Mouse (Mus musculus) heart, postnatal 25 days (tissue): ENCODE measurements around the gene Dynlt1f. TPM values are rescaled to one million over a fixed set of nuclear protein-coding genes. Genes with fewer than 3 reads are reported as not detected.
"Not testable (repeated sequence)": the region's sequence is repeated elsewhere in the genome, so short reads cannot be mapped to it uniquely, and the experiment has no call there.

Experiments used
- DNase-seq: peaks from one replicate; pipeline ENCODE4 v3.0.0; 2022; ENCODE audit warnings: low spot score
- intact Hi-C: fragments of 180-260 bp; cut with DNase I; formaldehyde crosslinking; loops from one replicate; pipeline ENCODE4 v1.15.1; 2025
- total RNA-seq, 2 experiments: library from RNA; stranded (reverse); gene quantifications; 2 replicates each; pipeline ENCODE4 v1.2.3; 2021

Dynlt1f gene
- total RNA-seq = 10 to 100 TPM; 50.6 to 59.2 TPM

- intact Hi-C loops = not testable (repeated sequence)
Measured at GRCm38 (mm10) chr17:6655567-6656281, at the start of gene Dynlt1f. Gene Dynlt1f (minus strand): TSS chr17:6655900.

GRCm38 (mm10) chr17:6703381-6704270 is 47.9 kb upstream of the Dynlt1f start:
- intact Hi-C loops, DNase-seq: not testable (repeated sequence)

More at GRCm38 (mm10) chr17:6655567-6656281, at the start of gene Dynlt1f:
- DNase-seq = peak; percentile 80

DNA sequence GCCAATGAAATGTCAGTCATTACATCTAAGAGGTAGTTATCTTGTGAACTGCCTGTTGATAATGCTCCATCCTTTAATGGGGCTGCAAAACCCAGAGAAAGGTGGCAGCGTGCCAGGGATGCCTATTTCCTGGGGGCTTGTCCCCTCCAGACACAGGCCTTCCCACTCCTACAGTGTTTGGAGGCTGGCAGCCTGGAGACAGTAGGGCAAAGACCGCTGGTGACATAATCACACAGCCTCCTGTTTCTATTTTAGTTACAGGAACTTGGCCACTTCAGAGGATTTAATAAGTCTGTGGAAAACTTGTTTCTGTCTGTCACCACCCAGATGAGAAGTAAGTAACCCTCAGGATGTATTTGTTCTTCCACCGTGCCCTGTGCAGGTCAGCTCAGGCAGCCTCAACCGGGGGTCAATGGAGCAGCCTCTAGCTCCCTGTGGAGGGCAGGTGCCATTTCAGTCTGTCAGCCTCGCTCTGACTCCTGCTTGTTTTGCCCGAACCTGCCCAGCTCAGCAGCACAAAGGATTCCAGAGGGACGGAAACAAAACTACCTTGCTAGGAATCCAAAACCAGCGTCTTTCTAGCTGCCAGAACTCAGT is 47.0 kb upstream of the Dynlt1f start:
- intact Hi-C loops, DNase-seq: not testable (repeated sequence)

DNA sequence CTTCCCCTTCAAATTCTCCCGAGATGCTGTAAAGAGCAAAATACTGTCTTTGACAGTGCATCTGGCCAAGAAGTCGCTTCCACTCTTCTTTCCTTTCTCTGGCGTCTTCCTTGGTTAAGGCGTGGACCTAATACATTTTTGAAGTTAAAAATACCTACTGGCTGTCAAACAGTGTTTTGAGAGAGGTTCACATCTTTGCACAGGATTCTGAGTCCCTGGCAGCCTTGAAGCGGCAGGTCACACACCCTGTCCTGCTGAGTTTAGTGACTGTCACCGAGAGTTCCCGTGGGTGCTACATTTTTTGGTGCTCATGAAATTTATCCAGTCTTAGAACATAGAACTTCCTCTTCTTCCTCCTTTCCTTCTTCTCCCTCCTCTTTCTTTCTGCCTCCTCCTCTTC is 44.4 kb upstream of the Dynlt1f start:
- intact Hi-C loops, DNase-seq: not testable (repeated sequence)

GRCm38 (mm10) chr17:6699502-6699901 is 43.8 kb upstream of the Dynlt1f start:
- DNase-seq, intact Hi-C loops: not testable (repeated sequence)

- intact Hi-C loops, DNase-seq: not testable (repeated sequence)
Measured at GRCm38 (mm10) chr17:6697224-6697775, 41.6 kb upstream of the Dynlt1f start.

DNA sequence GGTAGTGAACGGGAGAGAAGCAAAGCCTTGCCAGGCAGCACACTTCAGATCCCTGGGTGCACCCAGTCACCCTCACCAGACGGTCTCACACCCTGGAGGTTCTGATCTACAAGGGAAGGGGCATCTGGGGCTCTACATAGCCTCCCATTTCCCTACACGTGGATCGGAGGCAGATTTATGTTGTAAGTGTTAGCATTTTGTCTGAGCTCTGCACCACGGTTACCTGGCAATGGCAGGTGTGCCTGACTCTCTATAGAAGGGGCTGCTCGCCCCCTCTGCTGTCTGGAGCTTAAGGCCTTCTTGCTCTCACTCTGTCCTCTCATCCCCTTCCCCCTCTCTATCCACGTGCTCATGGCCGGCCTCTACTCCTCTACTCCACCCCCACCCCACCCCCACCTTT is 40.8 kb upstream of the Dynlt1f start:
- DNase-seq, intact Hi-C loops: not testable (repeated sequence)

DNA sequence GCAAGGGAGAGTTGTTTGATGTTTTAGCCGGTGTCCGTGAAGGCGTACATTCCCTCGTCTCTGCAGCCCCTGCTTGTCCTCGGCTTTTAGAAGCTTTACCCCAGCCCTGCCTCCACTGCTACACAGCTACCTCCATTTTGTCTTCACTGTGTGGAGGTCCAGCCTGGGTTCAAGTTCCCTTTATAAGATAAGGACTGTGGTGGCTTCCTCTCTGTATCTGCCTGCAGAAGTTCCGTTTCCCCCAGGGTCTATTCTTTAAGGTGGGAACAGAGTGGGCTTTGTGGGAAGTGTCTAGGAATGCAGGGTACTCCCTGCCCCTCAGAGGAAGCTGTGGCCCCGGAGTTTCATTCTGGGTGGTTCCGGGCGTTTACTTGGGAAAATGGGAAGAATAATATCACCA is 40.0 kb upstream of the Dynlt1f start:
- DNase-seq, intact Hi-C loops: not testable (repeated sequence)

DNA sequence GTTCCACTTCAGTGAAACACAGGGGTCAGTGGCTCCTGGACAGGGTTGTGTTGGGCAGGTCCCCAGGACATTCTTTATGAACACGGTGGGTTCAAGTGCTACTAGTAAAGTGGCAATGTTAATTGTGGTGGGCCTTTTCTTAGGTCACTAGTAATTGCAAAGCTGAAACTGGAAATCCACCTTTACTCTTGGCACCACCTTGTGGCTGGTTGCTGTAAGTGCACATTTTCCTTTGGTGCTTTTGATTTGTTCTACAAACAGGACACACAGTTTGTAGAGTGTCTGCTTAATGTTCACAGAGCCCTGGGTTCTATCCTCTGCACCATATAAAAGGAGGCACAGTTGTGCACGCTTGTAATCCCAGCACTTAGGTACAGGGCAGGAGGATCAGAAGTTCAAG is 35.9 kb upstream of the Dynlt1f start:
- intact Hi-C loops = not testable (repeated sequence)
- DNase-seq = peak; percentile 54

- DNase-seq, intact Hi-C loops: not testable (repeated sequence)
Measured at GRCm38 (mm10) chr17:6689344-6689743, 33.6 kb upstream of the Dynlt1f start.

- DNase-seq, intact Hi-C loops: not testable (repeated sequence)
Measured at GRCm38 (mm10) chr17:6686299-6686971, 30.7 kb upstream of the Dynlt1f start.

DNA sequence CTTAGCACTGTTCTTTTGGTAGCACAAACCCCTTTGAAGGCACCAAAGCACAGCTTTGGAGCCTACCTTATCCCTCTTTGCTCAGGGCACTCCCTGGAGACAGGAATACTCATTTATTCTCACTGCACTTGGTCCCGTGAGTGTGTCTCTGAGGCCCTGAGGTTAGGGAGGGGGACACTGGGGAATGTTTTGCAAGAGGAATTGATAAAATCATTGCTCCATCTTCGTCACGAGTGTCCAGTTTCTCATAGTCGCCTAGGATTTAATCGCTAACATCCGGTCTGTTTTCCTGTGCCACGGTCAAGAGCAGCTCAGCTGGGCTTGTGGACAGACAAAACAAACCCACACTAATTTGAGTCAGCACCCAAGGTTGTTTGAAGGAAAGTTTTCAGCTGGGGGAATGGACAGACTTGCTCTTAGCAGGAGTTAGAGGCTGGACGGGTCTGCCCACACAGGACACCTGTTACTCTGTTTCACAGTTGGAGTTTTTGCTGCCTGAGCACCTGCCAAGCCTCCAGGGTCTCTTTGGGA is 29.7 kb upstream of the Dynlt1f start:
- DNase-seq, intact Hi-C loops: not testable (repeated sequence)

DNA sequence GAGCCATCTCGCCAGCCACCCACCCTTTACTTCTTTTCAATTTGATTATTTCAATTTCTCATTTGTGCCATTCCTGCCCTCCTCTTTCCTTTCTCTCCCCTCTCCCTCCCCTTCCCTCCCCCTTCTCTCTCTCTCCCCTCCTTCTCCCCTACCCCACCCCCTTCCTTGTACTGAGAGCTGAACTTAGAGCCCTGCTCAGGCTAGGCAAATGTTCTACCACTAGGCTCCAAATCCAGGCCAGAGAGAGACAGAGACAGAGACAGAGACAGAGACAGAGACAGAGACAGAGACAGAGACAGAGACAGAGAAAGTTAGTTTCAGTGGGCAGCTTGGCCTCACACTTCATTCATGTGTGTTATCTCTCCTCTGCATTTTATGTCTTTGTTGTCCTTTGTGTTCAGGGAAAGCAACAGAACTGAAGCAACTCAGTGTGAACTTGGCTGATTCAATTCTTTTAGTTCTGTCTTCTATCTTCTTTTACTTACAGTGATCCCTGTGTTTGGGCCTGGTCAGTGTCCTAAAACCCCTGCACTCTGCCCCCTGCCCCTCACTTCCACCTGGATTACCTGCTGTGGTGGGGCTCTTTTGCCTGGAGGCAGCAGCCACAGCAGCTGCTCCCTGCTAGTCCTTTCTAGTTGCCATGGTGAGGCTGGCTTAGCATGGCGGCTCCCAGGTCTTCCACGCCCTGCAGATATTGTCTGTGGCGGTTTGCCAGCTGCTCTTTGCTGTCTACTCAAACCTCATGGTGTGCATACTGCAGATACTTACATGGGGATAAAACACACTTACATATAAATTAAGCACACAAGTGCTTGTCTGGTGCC is 29.0 kb upstream of the Dynlt1f start:
- DNase-seq, intact Hi-C loops: not testable (repeated sequence)

DNA sequence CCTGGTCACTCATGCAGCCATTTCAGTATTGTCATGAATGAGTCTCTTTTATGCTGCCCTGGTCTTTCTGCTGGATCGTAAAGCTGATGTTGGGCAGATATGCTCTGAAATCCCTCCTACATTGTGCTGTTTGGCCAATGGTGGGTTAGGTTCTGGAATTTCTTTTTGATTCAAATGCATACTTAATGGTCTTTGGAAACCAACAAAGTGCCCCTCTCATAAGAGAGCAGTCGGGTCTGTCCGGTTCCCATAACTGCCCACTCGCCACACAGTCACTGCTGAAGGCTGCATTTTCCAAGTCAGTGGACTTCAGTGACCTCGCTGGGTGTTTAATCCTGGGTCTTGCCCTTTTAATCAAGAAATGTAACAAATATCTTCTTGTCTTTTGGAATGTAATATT is 28.0 kb upstream of the Dynlt1f start:
- DNase-seq, intact Hi-C loops: not testable (repeated sequence)

DNA sequence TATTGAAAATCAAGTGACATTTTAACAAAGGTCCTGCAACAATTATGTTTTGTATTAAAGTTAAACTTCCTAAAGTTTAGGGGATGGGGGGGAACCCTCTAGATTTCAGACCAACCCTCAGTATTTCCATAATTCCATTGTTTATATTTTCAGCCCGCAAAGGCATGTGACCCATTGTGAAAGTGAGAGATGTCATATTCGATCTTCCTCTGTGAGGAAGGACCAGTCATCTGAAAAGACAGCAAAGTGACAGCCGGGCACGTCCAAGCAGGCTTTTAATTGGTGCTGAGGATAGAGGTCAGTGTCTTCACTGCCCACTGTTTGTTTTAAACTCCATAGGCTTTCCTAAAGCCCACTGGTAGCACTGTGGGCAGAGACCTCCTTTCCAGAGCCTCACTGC is 26.0 kb upstream of the Dynlt1f start:
- intact Hi-C loops = not testable (repeated sequence)

GRCm38 (mm10) chr17:6678063-6678462 is 22.4 kb upstream of the Dynlt1f start:
- DNase-seq = not testable (repeated sequence)

More for the DNA sequence above, 26.0 kb upstream of the Dynlt1f start:
- DNase-seq = not testable (repeated sequence)

DNA sequence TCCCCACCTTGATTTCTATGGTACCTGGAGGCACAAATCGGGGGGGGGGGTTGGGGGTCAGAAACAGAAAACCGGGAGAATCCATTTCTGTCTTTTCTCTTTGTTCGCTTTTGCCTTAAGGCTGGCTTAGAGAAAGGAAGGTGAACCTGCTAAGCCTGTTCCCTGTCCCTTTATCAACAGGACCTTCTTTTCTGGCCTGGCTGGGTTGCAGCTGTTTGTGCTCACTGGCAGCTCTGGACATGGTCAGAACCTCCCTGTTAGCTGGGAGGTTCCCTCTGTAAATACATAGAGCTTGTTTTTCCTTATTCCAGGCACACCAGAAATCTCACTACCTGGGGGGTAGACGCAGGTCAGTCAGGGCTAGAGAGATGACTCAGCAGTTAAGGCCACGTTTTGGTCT is 18.6 kb upstream of the Dynlt1f start:
- intact Hi-C loops, DNase-seq: not testable (repeated sequence)

More at GRCm38 (mm10) chr17:6678063-6678462, 22.4 kb upstream of the Dynlt1f start:
- intact Hi-C loops = not testable (repeated sequence)

DNA sequence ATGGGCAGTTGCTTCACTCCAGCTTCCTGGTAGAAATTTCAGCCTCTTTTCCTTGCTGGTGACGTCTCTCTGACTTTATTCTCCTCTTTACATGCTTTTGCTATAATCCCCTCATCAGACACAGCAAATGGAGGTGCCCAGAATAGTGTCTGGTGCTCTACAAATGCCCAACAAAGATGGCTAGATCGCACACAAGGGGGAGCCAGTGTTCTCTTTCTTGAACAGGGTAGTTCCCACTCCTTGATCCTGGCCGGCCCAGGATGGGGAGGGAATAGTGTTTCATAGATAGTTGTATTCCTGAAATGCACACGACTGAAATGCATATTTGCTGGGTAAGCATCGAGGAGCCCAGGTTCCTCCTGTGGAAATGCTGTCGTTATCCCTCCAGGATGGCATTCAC is 12.8 kb upstream of the Dynlt1f start:
- DNase-seq, intact Hi-C loops: not testable (repeated sequence)
